Mouse (Mus musculus): Measurements from ENCODE around the gene Lgals9. TPM values are rescaled to one million over a fixed set of nuclear protein-coding genes. Genes with fewer than 3 reads are reported as not detected.

The Lgals9 gene
- total and polyA plus RNA-seq, 3 experiments: 160 to 287 (median 228) TPM

DNA sequence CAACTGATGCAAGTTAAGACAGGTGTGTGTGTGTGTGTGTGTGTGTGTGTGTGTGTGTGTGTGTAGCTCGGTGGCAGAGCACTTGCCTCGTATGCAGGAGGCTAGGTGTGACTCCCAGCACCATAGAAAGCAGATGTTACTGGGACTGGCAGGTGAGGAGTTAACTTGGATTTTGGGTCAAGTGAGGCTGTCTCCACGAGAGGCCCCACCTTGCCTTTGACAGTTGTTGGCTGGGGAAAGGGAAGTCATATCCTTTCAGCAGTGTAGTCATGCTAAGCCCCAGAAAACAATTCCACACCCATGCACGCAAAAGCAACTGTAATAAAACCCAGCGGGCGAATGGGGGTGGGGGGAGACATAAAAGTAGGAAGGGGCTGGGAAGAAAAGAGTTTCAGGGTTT is 12.4 kb downstream of the Lgals9 start:
- no peak for TF ChIP-seq ELF1 (IDR thresholded peaks at IDR 0.05; ENCODE audit: low read depth, low read length)
- no peak for TF ChIP-seq USF2 (IDR thresholded peaks at IDR 0.05; ENCODE audit: borderline replicate concordance in 1 of 2, insufficient read depth in 1 of 2, low read depth in 1 of 2, low read length in 2 of 2)
- no peak for TF ChIP-seq SIN3A (IDR thresholded peaks at IDR 0.05; ENCODE audit: low read length)
- no peak for TF ChIP-seq NRF1 (IDR thresholded peaks at IDR 0.05; ENCODE audit: insufficient read depth, low read depth, low read length, poor library complexity, severe bottlenecking)
- no peak for TF ChIP-seq TAL1 (IDR thresholded peaks at IDR 0.05; ENCODE audit: low read length)
- no peak for TF ChIP-seq E2F4 (IDR thresholded peaks at IDR 0.05; ENCODE audit: borderline replicate concordance, low read depth, low read length)
- TF ChIP-seq POLR2AphosphoS2 (IDR thresholded peaks at IDR 0.05; ENCODE audit: low read length): no peak
- no peak for TF ChIP-seq ETS1 (IDR thresholded peaks at IDR 0.05; ENCODE audit: low read depth, low read length)
- TF ChIP-seq POLR2A (IDR thresholded peaks at IDR 0.05; ENCODE audit: control insufficient read depth in 1 of 2, insufficient read depth in 1 of 2, low read depth in 1 of 2, low read length in 2 of 2, poor library complexity in 1 of 2): no peak
- no peak for TF ChIP-seq TBP (IDR thresholded peaks at IDR 0.05; ENCODE audit: low read depth, low read length)
- Histone ChIP-seq H3K27ac (ENCODE audit: control insufficient read depth, low read depth, low read length) (no peak overlapping the region), H3K4me3 (ENCODE audit: control insufficient read depth in 1 of 2, insufficient read depth in 1 of 2, low read depth in 2 of 2, low read length in 2 of 2) (no peak overlapping the region), H3K27me3 (ENCODE audit: control insufficient read depth in 1 of 2, insufficient read depth in 2 of 2, low read length in 2 of 2) (no peaks in the 10 kb centered on the region), H3K4me1 (ENCODE audit: control insufficient read depth in 1 of 2, insufficient read depth in 2 of 2, low read length in 2 of 2) (no peaks in the 10 kb centered on the region), H3K79me2 (ENCODE audit: control insufficient read depth, insufficient read depth, low read length, poor library complexity) (no peaks in the 10 kb centered on the region), H3K9ac (ENCODE audit: control insufficient read depth, low read depth, low read length, poor library complexity, severe bottlenecking) (no peak overlapping the region), H3K9me3 (replicated peaks; ENCODE audit: insufficient read depth, low read length) (no peaks in the 10 kb centered on the region), H3K36me3 (ENCODE audit: control insufficient read depth in 1 of 2, insufficient read depth in 2 of 2, low read length in 2 of 2) (peaks cover 0 to 63% of the 10 kb centered on the region in 2 experiments; a peak in 2 of 4 replicates)
- no peak for DNase-seq (ENCODE audit: low read depth, low spot score)

DNA sequence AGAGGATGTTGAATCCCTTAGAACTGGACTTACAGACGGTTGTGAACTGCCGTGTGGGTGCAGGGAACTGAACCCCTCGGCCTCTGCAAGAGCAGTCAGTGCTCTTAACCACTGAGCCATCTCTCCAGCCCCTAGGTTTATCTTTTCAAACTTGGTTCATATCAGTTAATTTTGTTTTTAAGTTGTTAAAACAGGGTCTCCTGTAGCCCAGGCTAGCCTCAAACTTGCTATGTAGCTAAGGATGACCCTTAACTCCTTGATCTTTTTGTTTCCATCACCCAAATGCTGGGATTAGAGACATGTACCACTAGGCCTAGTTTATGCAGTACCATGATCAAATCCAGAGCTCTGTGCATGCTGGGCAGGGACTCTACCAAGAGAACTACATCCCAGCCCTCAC is 13.0 kb downstream of the Lgals9 start:
- Histone ChIP-seq H3K4me3 (ENCODE audit: control insufficient read depth in 1 of 2, insufficient read depth in 1 of 2, low read depth in 2 of 2, low read length in 2 of 2) (no peak overlapping the region), H3K36me3 (ENCODE audit: control insufficient read depth in 1 of 2, insufficient read depth in 2 of 2, low read length in 2 of 2) (peaks cover 0 to 67% of the 10 kb centered on the region in 2 experiments; a peak in 2 of 4 replicates), H3K9ac (ENCODE audit: control insufficient read depth, low read depth, low read length, poor library complexity, severe bottlenecking) (no peak overlapping the region), H3K27me3 (ENCODE audit: control insufficient read depth in 1 of 2, insufficient read depth in 2 of 2, low read length in 2 of 2) (no peaks in the 10 kb centered on the region), H3K4me1 (ENCODE audit: control insufficient read depth in 1 of 2, insufficient read depth in 2 of 2, low read length in 2 of 2) (no peaks in the 10 kb centered on the region), H3K9me3 (replicated peaks; ENCODE audit: insufficient read depth, low read length) (no peaks in the 10 kb centered on the region), H3K79me2 (ENCODE audit: control insufficient read depth, insufficient read depth, low read length, poor library complexity) (no peaks in the 10 kb centered on the region), H3K27ac (ENCODE audit: control insufficient read depth, low read depth, low read length) (no peak overlapping the region)
- TF ChIP-seq KAT2A (conservative IDR thresholded peaks at IDR 0.05; ENCODE audit: low read depth, low read length) (no peak), NRF1 (IDR thresholded peaks at IDR 0.05; ENCODE audit: insufficient read depth, low read depth, low read length, poor library complexity, severe bottlenecking) (no peak), MAZ (IDR thresholded peaks at IDR 0.05; ENCODE audit: low read depth, low read length) (no peak), POLR2A (IDR thresholded peaks at IDR 0.05; ENCODE audit: control insufficient read depth in 1 of 2, insufficient read depth in 1 of 2, low read depth in 1 of 2, low read length in 2 of 2, poor library complexity in 1 of 2) (no peak), ETS1 (IDR thresholded peaks at IDR 0.05; ENCODE audit: low read depth, low read length) (no peak), MXI1 (IDR thresholded peaks at IDR 0.05; ENCODE audit: low read depth, low read length) (no peak), GATA1 (IDR thresholded peaks at IDR 0.05; ENCODE audit: low read depth, low read length) (no peak), BHLHE40 (IDR thresholded peaks at IDR 0.05; ENCODE audit: borderline replicate concordance, low read depth, low read length) (no peak), NELFE (IDR thresholded peaks at IDR 0.05; ENCODE audit: low read depth, low read length) (no peak), MYB (IDR thresholded peaks at IDR 0.05; ENCODE audit: low read depth, low read length) (no peak)
- no peak for DNase-seq (ENCODE audit: low read depth, low spot score)
